Mouse (Mus musculus): ENCODE measurements around the gene Casp1. TPM values are rescaled to one million over a fixed set of nuclear protein-coding genes. Genes with fewer than 3 reads are reported as not detected.

Casp1 gene
- total and polyA plus RNA-seq, 3 experiments: 66.0 to 138 (median 90.3) TPM

- Histone ChIP-seq H3K27ac (ENCODE audit: insufficient read depth, low read depth) (no peak overlapping the region), H3K4me1 (ENCODE audit: control insufficient read depth in 1 of 2, insufficient read depth in 2 of 2) (peaks cover 0 to 7% of the 10 kb centered on the region in 2 experiments; a peak in 1 of 4 replicates), H3K9ac (ENCODE audit: insufficient read depth, low read depth) (no peak overlapping the region), H3K36me3 (replicated peaks in 1 of 2; ENCODE audit: control insufficient read depth in 1 of 2, insufficient read depth in 1 of 2, low read length in 1 of 2) (peaks cover 31 to 74% of the 10 kb centered on the region in 2 experiments), H3K27me3 (replicated peaks) (no peaks in the 10 kb centered on the region), H3K9me3 (replicated peaks; ENCODE audit: low read length) (no peaks in the 10 kb centered on the region), H3K79me2 (replicated peaks; ENCODE audit: control insufficient read depth, extremely low read depth, insufficient read depth, poor library complexity, severe bottlenecking) (no peaks in the 10 kb centered on the region), H3K4me3 (replicated peaks in 1 of 3; ENCODE audit: low read depth in 2 of 3, low read length in 2 of 3, poor library complexity in 1 of 3) (no peak overlapping the region), H3K4me2 (ENCODE audit: insufficient read depth, low read depth, poor library complexity, severe bottlenecking) (no peak overlapping the region)
- in situ Hi-C loops (cut with MboI; ENCODE audit: low pct_ligation_motif_present, low pct_unique_long_range_greater_than_20kb, low sequenced_read_pairs): no loop called here
- TF ChIP-seq ZMIZ1 (IDR thresholded peaks at IDR 0.05; ENCODE audit: low read depth, low read length): no peak
- no peak for TF ChIP-seq BHLHE40 (IDR thresholded peaks at IDR 0.05; ENCODE audit: low read depth, low read length)
- peak; percentile 60 for TF ChIP-seq ZNF384 (IDR thresholded peaks at IDR 0.05; ENCODE audit: low read depth, low read length)
- TF ChIP-seq CTCF (conservative IDR thresholded peaks at IDR 0.05 in 1 of 2, IDR thresholded peaks at IDR 0.05 in 1 of 2; ENCODE audit: low read depth in 2 of 2, low read length in 2 of 2): no peak
- TF ChIP-seq KAT2A (IDR thresholded peaks at IDR 0.05; ENCODE audit: insufficient replicate concordance, low read length): no peak
- no peak for TF ChIP-seq SIN3A (IDR thresholded peaks at IDR 0.05; ENCODE audit: low read length)
- no peak for TF ChIP-seq JUN (IDR thresholded peaks at IDR 0.05; ENCODE audit: insufficient read depth, low read depth, low read length)
- dilution Hi-C loops (cut with MboI; ENCODE audit: extremely low pct_ligation_motif_present, extremely low pct_unique_long_range_greater_than_20kb, low sequenced_read_pairs): no loop called here
- no peak for DNase-seq (ENCODE audit: extremely low read depth)
These were observed 29.9 kb downstream of the Casp1 start for GRCm38 (mm10) chr9:5328204-5328603.

- H3K36me3 ChIP-seq (replicated peaks in 1 of 2; ENCODE audit: control insufficient read depth in 1 of 2, insufficient read depth in 1 of 2, low read length in 1 of 2): peaks cover 33 to 68% of the 10 kb centered on the region in 2 experiments
- no peaks in the 10 kb centered on the region for H3K27me3 ChIP-seq (replicated peaks)
- DNase-seq (ENCODE audit: extremely low read depth): no peak
- no peaks in the 10 kb centered on the region for H3K9me3 ChIP-seq (replicated peaks; ENCODE audit: low read length)
- H3K27ac ChIP-seq (ENCODE audit: insufficient read depth, low read depth): no peak overlapping the region
- H3K4me2 ChIP-seq (ENCODE audit: insufficient read depth, low read depth, poor library complexity, severe bottlenecking): no peak overlapping the region
- no peak overlapping the region for H3K9ac ChIP-seq (ENCODE audit: insufficient read depth, low read depth)
- TF ChIP-seq EP300 (IDR thresholded peaks at IDR 0.05; ENCODE audit: low read length): no peak
- TF ChIP-seq PAX5 (IDR thresholded peaks at IDR 0.05; ENCODE audit: low read length): no peak
- no peak for TF ChIP-seq GABPA (IDR thresholded peaks at IDR 0.05; ENCODE audit: insufficient replicate concordance, low read depth, low read length)
- no peak for TF ChIP-seq SMC3 (IDR thresholded peaks at IDR 0.05; ENCODE audit: low read depth, low read length)
- TF ChIP-seq USF2 (conservative IDR thresholded peaks at IDR 0.05; ENCODE audit: low read depth, low read length): no peak
- no peak for TF ChIP-seq CHD2 (IDR thresholded peaks at IDR 0.05; ENCODE audit: low read length)
- no peak for TF ChIP-seq MAZ (IDR thresholded peaks at IDR 0.05; ENCODE audit: low read depth, low read length)
- TF ChIP-seq NRF1 (IDR thresholded peaks at IDR 0.05; ENCODE audit: low read depth, low read length): no peak
- TF ChIP-seq BHLHE40 (IDR thresholded peaks at IDR 0.05; ENCODE audit: low read depth, low read length): no peak
- no peak for TF ChIP-seq MXI1 (IDR thresholded peaks at IDR 0.05; ENCODE audit: low read depth, low read length)
- TF ChIP-seq JUND (conservative IDR thresholded peaks at IDR 0.05; ENCODE audit: low read depth, low read length): no peak
- TF ChIP-seq CHD1 (IDR thresholded peaks at IDR 0.05; ENCODE audit: low read depth, low read length): no peak
- no peak for TF ChIP-seq MAX (IDR thresholded peaks at IDR 0.05; ENCODE audit: low read length)
- TF ChIP-seq UBTF (IDR thresholded peaks at IDR 0.05; ENCODE audit: low read depth, low read length): no peak
- no peak for TF ChIP-seq USF1 (IDR thresholded peaks at IDR 0.05; ENCODE audit: low read depth, low read length)
- no peak for TF ChIP-seq ZNF384 (IDR thresholded peaks at IDR 0.05; ENCODE audit: low read depth, low read length)
- TF ChIP-seq RCOR1 (conservative IDR thresholded peaks at IDR 0.05; ENCODE audit: low read depth, low read length): no peak
- H3K79me2 ChIP-seq (replicated peaks; ENCODE audit: control insufficient read depth, extremely low read depth, insufficient read depth, poor library complexity, severe bottlenecking): no peaks in the 10 kb centered on the region
- in situ Hi-C loops (cut with MboI; ENCODE audit: low pct_ligation_motif_present, low pct_unique_long_range_greater_than_20kb, low sequenced_read_pairs) (no loop called here), dilution Hi-C loops (cut with MboI; ENCODE audit: extremely low pct_ligation_motif_present, extremely low pct_unique_long_range_greater_than_20kb, low sequenced_read_pairs) (no loop called here)
- peaks cover 0 to 7% of the 10 kb centered on the region in 2 experiments; a peak in 1 of 4 replicates for H3K4me1 ChIP-seq (ENCODE audit: control insufficient read depth in 1 of 2, insufficient read depth in 2 of 2)
- H3K4me3 ChIP-seq (replicated peaks in 1 of 3; ENCODE audit: low read depth in 2 of 3, low read length in 2 of 3, poor library complexity in 1 of 3): no peak overlapping the region
These were observed 34.1 kb downstream of the Casp1 start for GRCm38 (mm10) chr9:5332441-5332840.
